Mouse (Mus musculus) liver, postnatal 0 days (tissue): ENCODE results near the gene Serpinb1c.

Experiments
- CTCF ChIP-seq: sonication (generic); IDR thresholded peaks from 2 replicates; pipeline ENCODE4 v1.5.1; 2016; ENCODE audit warnings: antibody characterized with exemption, low read depth
- EP300 ChIP-seq: IDR thresholded peaks from 2 replicates; pipeline ENCODE4 v1.6.1; 2016; ENCODE audit warnings: antibody characterized with exemption, low read depth, mild to moderate bottlenecking

DNA sequence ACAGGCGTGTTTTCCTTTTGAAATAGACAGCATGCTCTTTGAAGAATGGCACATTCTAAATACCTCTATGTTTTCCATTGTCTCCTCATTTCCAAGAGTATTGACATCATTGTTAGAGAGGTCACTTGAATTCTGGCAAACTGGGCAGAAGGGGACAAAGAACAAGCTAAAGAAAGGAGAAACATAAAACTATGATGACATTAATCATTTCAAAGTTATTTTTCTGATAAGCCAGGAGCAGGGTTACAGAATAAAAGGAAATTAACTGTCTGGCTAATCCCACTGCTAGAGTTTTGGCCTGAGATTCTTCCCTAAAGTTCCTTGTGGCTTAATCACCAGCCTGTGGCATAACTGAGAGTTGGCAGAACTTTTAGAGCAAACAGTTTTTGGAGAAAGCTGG is 29.2 kb upstream of the Serpinb1c start:
- TF ChIP-seq CTCF (no peak), EP300 (no peak)
